Mouse (Mus musculus) liver, adult 2 months (tissue): ENCODE measurements around the gene Vstm2l. TPM values are rescaled to one million over a fixed set of nuclear protein-coding genes. Genes with fewer than 3 reads are reported as not detected.

Experiments used
- DNase-seq: peaks from one replicate; pipeline ENCODE4 v3.0.0-alpha.2; 2011; ENCODE audit warnings: low read depth, low spot score; ENCODE audit errors: extremely low read depth
- H3K27ac ChIP-seq: fragments of 200-500 bp; replicated peaks from 2 replicates; pipeline ENCODE4 v1.5.1; 2012; ENCODE audit warnings: low read depth, mild to moderate bottlenecking, control low read depth, inconsistent platforms, low read length; ENCODE audit not compliant: insufficient read depth
- H3K27me3 ChIP-seq: fragments of 200-500 bp; 2 replicates; pipeline ENCODE4 v1.6.1; 2012; ENCODE audit warnings: mild to moderate bottlenecking, moderate library complexity, low read length, inconsistent platforms; ENCODE audit not compliant: control insufficient read depth, insufficient read depth
- H3K36me3 ChIP-seq: fragments of 200-500 bp; 2 replicates; pipeline ENCODE4 v1.6.1; 2012; ENCODE audit warnings: low read length, inconsistent platforms; ENCODE audit not compliant: control insufficient read depth, insufficient read depth
- H3K4me1 ChIP-seq: fragments of 200-500 bp; 2 replicates; pipeline ENCODE4 v1.6.1; 2011; ENCODE audit warnings: low read length; ENCODE audit not compliant: control insufficient read depth, insufficient read depth
- H3K4me3 ChIP-seq: fragments of 200-500 bp; 2 replicates; pipeline ENCODE4 v1.5.1; 2011; ENCODE audit warnings: low read depth, mild to moderate bottlenecking, control low read depth, low read length, moderate library complexity; ENCODE audit not compliant: insufficient read depth
- H3K79me2 ChIP-seq: fragments of 200-500 bp; 2 replicates; pipeline ENCODE4 v1.6.1; 2012; ENCODE audit warnings: inconsistent platforms, mild to moderate bottlenecking, low read length, moderate library complexity; ENCODE audit not compliant: control insufficient read depth, insufficient read depth
- H3K9ac ChIP-seq: fragments of 200-500 bp; 2 replicates; pipeline ENCODE4 v1.6.1; 2012; ENCODE audit warnings: low read depth, mild to moderate bottlenecking, control low read depth, inconsistent platforms, low read length
- CTCF ChIP-seq: fragments of 200-500 bp; IDR thresholded peaks from 2 replicates; pipeline ENCODE4 v1.5.1; 2011; ENCODE audit warnings: low read depth, low read length, control low read depth
- POLR2A ChIP-seq: fragments of 200-500 bp; IDR thresholded peaks from 2 replicates; pipeline ENCODE4 v1.6.1; 2011; ENCODE audit warnings: low read length, control low read depth; ENCODE audit not compliant: insufficient read depth; ENCODE audit errors: extremely low read depth
- WGBS: fragments of 180-500 bp; shearing (Covaris S2); methylation state at CpG from one replicate; pipeline ENCODE4 v1.1.7; 2018; 5-methylcytosine and 5-hydroxymethylcytosine counted together
- polyA plus RNA-seq: library from polyadenylated mRNA; depleted of rRNA; stranded (reverse); fragments of >200 nt; gene quantifications from 2 replicates; pipeline ENCODE4 v1.2.3, GENCODE M21; 2012
- total RNA-seq: library from RNA; depleted of rRNA; stranded (reverse); fragments of >200 nt; gene quantifications from 2 replicates; pipeline ENCODE4 v1.2.3, GENCODE M21; 2014

The Vstm2l gene
- total and polyA plus RNA-seq, 2 experiments: not detected

DNA sequence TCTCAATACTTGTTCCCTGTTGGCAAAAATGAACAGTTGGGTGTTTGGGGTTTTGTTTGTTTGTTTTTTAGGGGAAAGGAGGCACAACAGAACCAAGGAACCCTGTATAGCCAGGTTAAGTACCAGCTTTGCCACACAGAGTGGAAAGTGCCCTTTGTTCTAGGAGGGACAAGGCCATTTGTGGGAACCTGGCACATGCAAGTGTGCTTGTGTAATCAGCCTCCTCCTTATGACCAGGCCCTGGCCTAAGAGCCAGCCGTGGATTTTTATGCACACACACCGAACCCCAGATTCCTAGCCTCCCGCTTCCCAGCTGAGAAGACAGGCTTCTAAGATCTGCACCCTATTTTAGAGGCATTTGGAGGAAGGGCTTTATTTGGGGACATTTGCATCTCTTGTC is 37.1 kb upstream of the Vstm2l start:
- TF ChIP-seq CTCF (no peak), POLR2A (no peak)
- Histone ChIP-seq H3K27me3 (no peaks in the 10 kb centered on the region), H3K36me3 (no peaks in the 10 kb centered on the region), H3K4me1 (peaks cover 14% of the 10 kb centered on the region), H3K4me3 (no peak overlapping the region), H3K9ac (no peak overlapping the region), H3K27ac (no peak overlapping the region), H3K79me2 (no peaks in the 10 kb centered on the region)
- WGBS: 36% methylated on average over 3 of the region's 3 CpGs
- peak; percentile 91 for DNase-seq

DNA sequence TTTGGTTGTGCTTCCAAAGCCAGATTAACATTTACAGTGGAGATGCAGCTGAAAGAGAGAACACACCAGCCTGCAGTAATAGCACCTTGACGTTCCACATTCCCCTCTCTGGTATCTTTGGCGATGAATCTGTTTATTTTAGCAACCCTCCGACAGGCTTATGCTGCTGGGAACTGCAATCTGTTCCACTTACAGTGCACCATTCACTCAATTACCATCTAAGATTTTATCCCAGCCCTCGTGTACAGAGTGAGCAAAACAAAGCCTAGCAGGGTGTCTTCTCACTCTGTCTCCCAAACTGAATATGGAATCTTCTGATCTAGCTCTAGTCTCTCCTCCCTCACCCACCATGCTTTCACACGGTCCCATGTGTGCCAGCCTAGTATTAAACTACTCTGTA is 36.5 kb upstream of the Vstm2l start:
- 84% methylated on average over 5 of the region's 5 CpGs for WGBS
- Histone ChIP-seq H3K4me1 (peaks cover 11% of the 10 kb centered on the region), H3K9ac (no peak overlapping the region), H3K36me3 (no peaks in the 10 kb centered on the region), H3K79me2 (no peaks in the 10 kb centered on the region), H3K27me3 (no peaks in the 10 kb centered on the region), H3K4me3 (no peak overlapping the region), H3K27ac (no peak overlapping the region)
- DNase-seq: no peak
- TF ChIP-seq CTCF (no peak), POLR2A (no peak)

DNA sequence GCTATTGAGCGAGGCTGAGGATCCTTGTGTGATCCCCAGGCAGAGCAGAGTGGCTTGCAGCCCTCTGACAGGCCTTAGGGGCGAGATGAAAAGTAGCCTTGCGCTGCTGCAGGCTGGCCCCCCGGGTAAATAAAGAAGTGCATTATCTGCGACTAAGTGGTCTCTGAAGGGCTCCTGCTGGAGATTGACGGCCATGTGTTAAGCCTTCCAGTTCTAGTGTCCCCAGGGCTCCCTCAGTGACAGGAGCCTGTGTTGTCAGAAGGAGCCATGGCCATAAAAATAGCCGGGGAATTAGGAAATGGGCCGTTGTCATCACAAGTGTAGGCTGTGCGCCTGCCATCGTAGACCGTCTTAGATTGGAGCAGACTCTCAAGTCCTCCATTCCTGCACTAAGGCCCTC is 32.5 kb upstream of the Vstm2l start:
- no peak for TF ChIP-seq POLR2A
- no peak for TF ChIP-seq CTCF
- no peak for DNase-seq
- Histone ChIP-seq H3K4me3 (no peak overlapping the region), H3K36me3 (0 out of 2 replicates have a peak, but pooled peaks cover 6% of the 10 kb centered on the region), H3K79me2 (no peaks in the 10 kb centered on the region), H3K27ac (no peak overlapping the region), H3K27me3 (no peaks in the 10 kb centered on the region), H3K9ac (no peak overlapping the region), H3K4me1 (peaks cover 6% of the 10 kb centered on the region)
- 87% methylated on average over 11 of the region's 11 CpGs for WGBS

DNA sequence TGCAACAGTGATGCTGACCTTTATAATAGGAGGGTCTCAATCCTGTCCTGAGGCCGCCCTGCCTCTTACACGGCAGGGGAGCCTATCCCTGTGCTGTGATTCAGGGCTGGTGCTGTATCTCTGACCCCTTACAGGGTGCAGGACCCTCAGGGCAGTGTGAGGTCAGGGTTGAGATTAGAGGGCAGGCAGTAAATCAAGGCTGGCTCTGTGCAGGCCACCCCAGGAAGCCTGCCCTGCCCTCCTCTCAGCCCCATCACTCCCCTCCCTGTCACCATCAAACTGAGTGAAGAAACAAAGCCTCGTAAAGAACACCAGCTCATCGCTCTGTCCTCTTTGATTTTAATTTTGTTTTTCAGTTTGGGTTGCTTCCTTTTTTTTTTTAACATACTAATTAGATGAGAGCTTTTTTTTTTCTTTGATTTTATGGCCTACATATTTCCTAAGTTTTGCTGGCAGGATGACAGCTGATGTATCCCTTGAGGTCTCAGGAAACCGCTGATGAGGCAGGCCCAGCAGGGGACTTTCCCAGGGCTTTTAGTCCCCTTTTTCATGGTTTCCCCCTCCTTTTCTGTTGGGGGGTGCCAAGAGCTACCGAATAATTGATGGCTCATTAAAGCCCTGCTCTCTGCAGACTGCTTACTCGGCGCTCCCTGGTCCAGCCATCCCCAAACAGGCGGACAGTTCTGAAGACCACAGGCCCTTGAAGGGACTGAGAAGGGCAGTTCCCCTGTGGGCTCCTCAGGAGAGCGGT is 27.0 kb upstream of the Vstm2l start:
- H3K79me2 ChIP-seq: no peaks in the 10 kb centered on the region
- no peak overlapping the region for H3K27ac ChIP-seq
- no peak for DNase-seq
- no peaks in the 10 kb centered on the region for H3K4me1 ChIP-seq
- H3K27me3 ChIP-seq: no peaks in the 10 kb centered on the region
- TF ChIP-seq POLR2A: no peak
- no peak for TF ChIP-seq CTCF
- no peak overlapping the region for H3K9ac ChIP-seq
- H3K4me3 ChIP-seq: no peak overlapping the region
- 0 out of 2 replicates have a peak, but pooled peaks cover 6% of the 10 kb centered on the region for H3K36me3 ChIP-seq
- WGBS: 79% methylated on average over 10 of the region's 10 CpGs

DNA sequence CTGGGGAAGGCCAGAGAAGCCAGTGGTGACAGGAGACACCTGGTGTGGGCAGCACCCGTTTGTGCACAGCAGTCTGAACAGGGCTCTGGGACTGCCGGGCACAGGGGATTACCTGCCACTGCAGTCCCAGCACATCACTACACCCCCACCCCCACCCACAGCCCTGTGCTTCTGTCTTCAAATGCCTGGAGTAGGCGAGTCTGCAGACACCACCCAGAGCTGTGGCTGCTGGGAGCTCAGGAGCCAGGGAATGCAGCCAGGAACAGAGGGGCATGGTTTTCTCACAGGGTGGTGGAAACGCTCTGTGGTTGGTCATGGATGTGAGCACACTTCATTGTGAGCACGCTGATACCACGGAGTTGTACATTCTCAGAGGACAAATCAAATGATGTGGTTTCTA is 23.3 kb upstream of the Vstm2l start:
- no peak for DNase-seq
- Histone ChIP-seq H3K4me3 (no peak overlapping the region), H3K4me1 (no peaks in the 10 kb centered on the region), H3K79me2 (no peaks in the 10 kb centered on the region), H3K9ac (no peak overlapping the region), H3K36me3 (no peaks in the 10 kb centered on the region), H3K27ac (no peak overlapping the region), H3K27me3 (no peaks in the 10 kb centered on the region)
- TF ChIP-seq CTCF: no peak
- no peak for TF ChIP-seq POLR2A
- WGBS: 89% methylated on average over 6 of the region's 6 CpGs

DNA sequence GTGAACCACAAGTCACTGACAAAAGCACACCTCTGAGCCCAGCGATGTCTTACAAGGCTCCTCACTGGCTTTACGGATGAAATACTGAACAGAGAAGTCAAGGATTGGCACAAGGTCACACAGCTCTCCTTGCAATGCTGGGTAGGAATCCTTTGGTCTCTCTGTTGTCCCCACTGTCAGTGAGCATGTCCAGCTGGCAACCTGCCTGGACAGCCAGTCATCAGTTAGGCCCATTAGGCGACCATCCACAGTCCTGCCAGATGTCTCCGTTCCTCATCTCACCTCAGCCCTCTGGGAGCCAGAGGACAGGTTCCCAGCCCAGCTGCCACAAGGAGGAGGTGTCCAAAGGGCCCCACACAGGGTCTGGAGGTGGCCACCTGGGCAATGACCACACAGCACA is 17.3 kb upstream of the Vstm2l start:
- TF ChIP-seq CTCF (no peak), POLR2A (no peak)
- DNase-seq: no peak
- no peak overlapping the region for H3K27ac ChIP-seq
- H3K9ac ChIP-seq: no peak overlapping the region
- H3K36me3 ChIP-seq: no peaks in the 10 kb centered on the region
- 71% methylated on average over 4 of the region's 4 CpGs for WGBS
- H3K27me3 ChIP-seq: no peaks in the 10 kb centered on the region
- no peaks in the 10 kb centered on the region for H3K79me2 ChIP-seq
- no peaks in the 10 kb centered on the region for H3K4me1 ChIP-seq
- H3K4me3 ChIP-seq: no peak overlapping the region
